Mouse (Mus musculus) hindbrain, embryonic 16.5 days (tissue): ENCODE measurements around the gene Gldc. TPM values are rescaled to one million over a fixed set of nuclear protein-coding genes. Genes with fewer than 3 reads are reported as not detected.
A peak's percentile ranks its signal among the peaks of the same experiment; 100 is the strongest.

Experiments
- ATAC-seq: fragments of 200-750 bp; cut with Nextera tagmentation; 2 replicates; pipeline ENCODE4 v1.8.0; 2017; ENCODE audit warnings: moderate TSS enrichment, moderate library complexity
- H3K27ac ChIP-seq: fragments of 300-500 bp; sonication (generic); 2 replicates; pipeline ENCODE4 v1.5.1; 2014; ENCODE audit warnings: low read depth, mild to moderate bottlenecking, control low read depth, low read length, moderate library complexity
- H3K27me3 ChIP-seq: fragments of 300-500 bp; sonication (generic); replicated peaks from 2 replicates; pipeline ENCODE4 v1.6.1; 2014; ENCODE audit warnings: low read length; ENCODE audit not compliant: control insufficient read depth, insufficient read depth
- H3K36me3 ChIP-seq: fragments of 300-500 bp; sonication (generic); 2 replicates; pipeline ENCODE4 v1.6.1; 2014; ENCODE audit warnings: mild to moderate bottlenecking, low read length, moderate library complexity, mixed read lengths; ENCODE audit not compliant: control insufficient read depth, insufficient read depth
- H3K4me1 ChIP-seq: fragments of 300-500 bp; sonication (generic); 2 replicates; pipeline ENCODE4 v1.6.1; 2014; ENCODE audit warnings: low read depth, low read length; ENCODE audit not compliant: control insufficient read depth, insufficient read depth
- H3K4me2 ChIP-seq: fragments of 300-500 bp; sonication (generic); 2 replicates; pipeline ENCODE4 v1.6.1; 2014; ENCODE audit warnings: mild to moderate bottlenecking, low read length, control low read depth, moderate library complexity
- H3K4me3 ChIP-seq: fragments of 300-500 bp; sonication (generic); 2 replicates; pipeline ENCODE4 v1.5.1; 2014; ENCODE audit warnings: mild to moderate bottlenecking, low read length, control low read depth, moderate library complexity
- H3K9ac ChIP-seq: fragments of 300-500 bp; sonication (generic); 2 replicates; pipeline ENCODE4 v1.6.1; 2014; ENCODE audit warnings: low read depth, mild to moderate bottlenecking, control low read depth, low read length, moderate library complexity
- H3K9me3 ChIP-seq: fragments of 300-500 bp; sonication (generic); 2 replicates; pipeline ENCODE4 v1.6.1; 2014; ENCODE audit warnings: mild to moderate bottlenecking, low read length, moderate library complexity; ENCODE audit not compliant: control insufficient read depth
- WGBS: fragments of 180-500 bp; shearing (Covaris S2); extraction: QIAGEN DNeasy Blood & Tissue Kit; methylation state at CpG from one replicate; pipeline ENCODE4 v1.1.7; 2014; 5-methylcytosine and 5-hydroxymethylcytosine counted together
- polyA plus RNA-seq: library from polyadenylated mRNA; unstranded; fragments of >200 nt; fragmentation: Nextera tagmentation; extraction: Ambion mirVana; gene quantifications from 2 replicates; pipeline ENCODE4 v1.2.1, GENCODE M21; 2015

Gldc gene
- polyA plus RNA-seq, 1 experiment from 2014 or later, result 8.7 TPM

GRCm38 (mm10) chr19:30147306-30147705 lies 27.9 kb downstream of the Gldc start:
- Histone ChIP-seq H3K9me3 (no peaks in the 10 kb centered on the region), H3K4me3 (no peak overlapping the region), H3K36me3 (no peaks in the 10 kb centered on the region), H3K27ac (no peak overlapping the region), H3K4me1 (no peaks in the 10 kb centered on the region), H3K27me3 (no peaks in the 10 kb centered on the region), H3K9ac (no peak overlapping the region), H3K4me2 (no peak overlapping the region)
- 85% methylated on average over 4 of the region's 4 CpGs for WGBS
- no peak for ATAC-seq

- no peak for ATAC-seq
- Histone ChIP-seq H3K9ac (no peak overlapping the region), H3K4me1 (no peaks in the 10 kb centered on the region), H3K4me2 (no peak overlapping the region), H3K27me3 (no peaks in the 10 kb centered on the region), H3K36me3 (no peaks in the 10 kb centered on the region), H3K9me3 (no peaks in the 10 kb centered on the region), H3K4me3 (no peak overlapping the region), H3K27ac (no peak overlapping the region)
- 73% methylated on average over 6 of the region's 6 CpGs for WGBS
Measured at GRCm38 (mm10) chr19:30146761-30147160, 28.5 kb downstream of the Gldc start.

GRCm38 (mm10) chr19:30145106-30145505 lies 30.1 kb downstream of the Gldc start:
- WGBS, result 92% methylated on average over 4 of the region's 4 CpGs
- no peak for ATAC-seq
- H3K27me3 ChIP-seq, result no peaks in the 10 kb centered on the region
- no peaks in the 10 kb centered on the region for H3K4me1 ChIP-seq
- no peaks in the 10 kb centered on the region for H3K36me3 ChIP-seq
- H3K4me2 ChIP-seq, result no peak overlapping the region
- no peaks in the 10 kb centered on the region for H3K9me3 ChIP-seq
- H3K4me3 ChIP-seq, result no peak overlapping the region
- H3K27ac ChIP-seq, result no peak overlapping the region
- H3K9ac ChIP-seq, result no peak overlapping the region

- Histone ChIP-seq H3K36me3 (no peaks in the 10 kb centered on the region; the same call in 1 of the 2 replicates), H3K27me3 (no peaks in the 10 kb centered on the region), H3K9me3 (no peaks in the 10 kb centered on the region), H3K9ac (no peak overlapping the region), H3K27ac (no peak overlapping the region), H3K4me2 (no peak overlapping the region), H3K4me3 (no peak overlapping the region), H3K4me1 (no peaks in the 10 kb centered on the region)
- 80% methylated on average over 1 of the region's 1 CpGs for WGBS
- ATAC-seq, result no peak
Measured at GRCm38 (mm10) chr19:30136308-30136707, 38.9 kb downstream of the Gldc start.

- 79% methylated on average over 4 of the region's 4 CpGs for WGBS
- no peaks in the 10 kb centered on the region for H3K27me3 ChIP-seq
Measured at GRCm38 (mm10) chr19:30128177-30128576, 47.1 kb downstream of the Gldc start.

GRCm38 (mm10) chr19:30125670-30126059 lies 49.6 kb downstream of the Gldc start:
- no peaks in the 10 kb centered on the region for H3K9me3 ChIP-seq
- H3K4me2 ChIP-seq, result no peak overlapping the region
- no peaks in the 10 kb centered on the region for H3K27me3 ChIP-seq
- no peak overlapping the region for H3K9ac ChIP-seq
- ATAC-seq, result no peak
- WGBS, result 59% methylated on average over 7 of the region's 7 CpGs
- no peak overlapping the region for H3K27ac ChIP-seq
- no peak overlapping the region for H3K4me3 ChIP-seq
- H3K4me1 ChIP-seq, result no peaks in the 10 kb centered on the region
- no peaks in the 10 kb centered on the region for H3K36me3 ChIP-seq

More at GRCm38 (mm10) chr19:30128177-30128576, 47.1 kb downstream of the Gldc start:
- ATAC-seq, result peak; percentile 66
- Histone ChIP-seq H3K4me3 (no peak overlapping the region), H3K4me2 (no peak overlapping the region), H3K9ac (no peak overlapping the region), H3K4me1 (no peaks in the 10 kb centered on the region), H3K27ac (no peak overlapping the region), H3K9me3 (no peaks in the 10 kb centered on the region), H3K36me3 (no peaks in the 10 kb centered on the region)

- no peak for ATAC-seq
- H3K36me3 ChIP-seq, result no peaks in the 10 kb centered on the region
- H3K9me3 ChIP-seq, result no peaks in the 10 kb centered on the region
- H3K4me2 ChIP-seq, result no peak overlapping the region
- H3K27ac ChIP-seq, result no peak overlapping the region
- H3K4me3 ChIP-seq, result no peak overlapping the region
- H3K4me1 ChIP-seq, result no peaks in the 10 kb centered on the region
- WGBS, result 42% methylated on average over 7 of the region's 7 CpGs
- H3K9ac ChIP-seq, result no peak overlapping the region
- H3K27me3 ChIP-seq, result no peaks in the 10 kb centered on the region
Measured at GRCm38 (mm10) chr19:30124999-30125669, 50.1 kb downstream of the Gldc start.

GRCm38 (mm10) chr19:30118344-30119312 lies 56.6 kb downstream of the Gldc start:
- H3K9ac ChIP-seq, result no peak overlapping the region

GRCm38 (mm10) chr19:30117775-30118174 lies 57.5 kb downstream of the Gldc start:
- WGBS, result 17% methylated on average over 9 of the region's 9 CpGs
- Histone ChIP-seq H3K4me3 (no peak overlapping the region), H3K4me1 (peaks cover 27% of the 10 kb centered on the region), H3K27me3 (no peaks in the 10 kb centered on the region), H3K9me3 (no peaks in the 10 kb centered on the region), H3K27ac (peak overlapping the region; percentile 70), H3K9ac (no peak overlapping the region), H3K4me2 (peak overlapping the region; percentile 14), H3K36me3 (no peaks in the 10 kb centered on the region)
- peak; percentile 86 for ATAC-seq

More at GRCm38 (mm10) chr19:30118344-30119312, 56.6 kb downstream of the Gldc start:
- no peaks in the 10 kb centered on the region for H3K36me3 ChIP-seq
- WGBS, result 80% methylated on average over 17 of the region's 17 CpGs
- H3K4me1 ChIP-seq, result peaks cover 27% of the 10 kb centered on the region
- H3K27ac ChIP-seq, result peak overlapping the region; percentile 70
- ATAC-seq, result peak; percentile 21; the same call in 1 of the 2 replicates
- H3K4me2 ChIP-seq, result no peak overlapping the region
- no peaks in the 10 kb centered on the region for H3K9me3 ChIP-seq
- no peaks in the 10 kb centered on the region for H3K27me3 ChIP-seq
- H3K4me3 ChIP-seq, result no peak overlapping the region
